Mouse (Mus musculus) myocyte (in vitro differentiated cells): ENCODE results near the gene Tas2r143.

Experiments used
- E2F4 ChIP-seq: IDR thresholded peaks from one replicate; pipeline ENCODE4 v1.6.1; 2011; ENCODE audit warnings: mild to moderate bottlenecking, control low read depth, moderate library complexity; ENCODE audit not compliant: insufficient read depth
- MYOD1 ChIP-seq, 3 experiments: IDR thresholded peaks; one replicate each; pipeline ENCODE4 v1.6.1; 2011; ENCODE audit warnings: control low read depth in 2 of 3, low read depth in 2 of 3, mild to moderate bottlenecking in 2 of 3, moderate library complexity in 1 of 3; ENCODE audit not compliant: insufficient read length in 2 of 3, control insufficient read depth in 1 of 3
- POLR2A ChIP-seq: IDR thresholded peaks from one replicate; pipeline ENCODE4 v1.6.1; 2011; ENCODE audit warnings: low read depth, mild to moderate bottlenecking, control low read depth, moderate library complexity; ENCODE audit not compliant: insufficient read length
- POLR2AphosphoS2 ChIP-seq: IDR thresholded peaks from one replicate; pipeline ENCODE4 v1.6.1; 2011; ENCODE audit warnings: low read depth, control low read depth; ENCODE audit not compliant: insufficient read length
- REST ChIP-seq: IDR thresholded peaks from one replicate; pipeline ENCODE4 v1.6.1; 2011; ENCODE audit warnings: mild to moderate bottlenecking, control low read depth, moderate library complexity; ENCODE audit not compliant: insufficient read depth, insufficient read length
- USF1 ChIP-seq: IDR thresholded peaks from one replicate; pipeline ENCODE4 v1.6.1; 2011; ENCODE audit warnings: low read depth, mild to moderate bottlenecking, control low read depth, moderate library complexity

GRCm38 (mm10) chr6:42351776-42352485 is 48.1 kb upstream of the Tas2r143 start:
- TF ChIP-seq REST (no peak), POLR2A (peak; percentile 35), E2F4 (no peak), POLR2AphosphoS2 (peak; percentile 45), USF1 (no peak), MYOD1 (IDR thresholded peaks at IDR 0.05; ENCODE audit: control insufficient read depth in 1 of 3, insufficient read length in 2 of 3, low read depth in 2 of 3) (no peak)
